Mouse (Mus musculus) cerebellum, postnatal 25 days (tissue): ENCODE measurements around the gene Gm2174.
A peak's percentile ranks its signal among the peaks of the same experiment; 100 is the strongest.

Experiments used
- DNase-seq, 2 experiments: peaks; one replicate each; pipeline ENCODE4 v3.0.0; 2021; ENCODE audit warnings: mixed read lengths in 2 of 2

Gene Gm2174

GRCm38 (mm10) chrX:56447524-56448015 is at the start of gene Gm2174:
Gm2174 (plus strand) TSS chrX:56447965.
- DNase-seq: no peak

- no peak for DNase-seq
Measured at GRCm38 (mm10) chrX:56404646-56405045, 43.1 kb upstream of the Gm2174 start.

- no peak for DNase-seq
Measured at GRCm38 (mm10) chrX:56405482-56405881, 42.3 kb upstream of the Gm2174 start.

GRCm38 (mm10) chrX:56406128-56406527 is 41.6 kb upstream of the Gm2174 start:
- DNase-seq: no peak

- no peak for DNase-seq
Measured at GRCm38 (mm10) chrX:56416277-56416676, 31.5 kb upstream of the Gm2174 start.

GRCm38 (mm10) chrX:56417541-56417940 is 30.2 kb upstream of the Gm2174 start:
- DNase-seq: no peak

GRCm38 (mm10) chrX:56430601-56431000 is 17.2 kb upstream of the Gm2174 start:
- peak in 1 of 2 experiments; percentile 4 for DNase-seq

- no peak for DNase-seq
Measured at GRCm38 (mm10) chrX:56435758-56436283, 11.9 kb upstream of the Gm2174 start.

- DNase-seq: no peak
Measured at GRCm38 (mm10) chrX:56446487-56447428, 1.0 kb upstream of the Gm2174 start.

- DNase-seq: peak; percentile 81 to 83
Measured at GRCm38 (mm10) chrX:56454671-56455371, 7.1 kb downstream of the Gm2174 start, which contains the start of gene Ints6l. Ints6l (plus strand) TSS chrX:56454857.

- DNase-seq: peak; percentile 86 to 91
Measured at GRCm38 (mm10) chrX:56455372-56456246, 7.8 kb downstream of the Gm2174 start.

GRCm38 (mm10) chrX:56456379-56456778 is 8.6 kb downstream of the Gm2174 start:
- DNase-seq: no peak

- no peak for DNase-seq
Measured at GRCm38 (mm10) chrX:56462020-56462933, 14.5 kb downstream of the Gm2174 start.

- DNase-seq: no peak
Measured at GRCm38 (mm10) chrX:56464906-56465305, 17.1 kb downstream of the Gm2174 start.

- no peak for DNase-seq
Measured at GRCm38 (mm10) chrX:56467688-56468087, 19.9 kb downstream of the Gm2174 start.

- no peak for DNase-seq
Measured at GRCm38 (mm10) chrX:56468422-56468821, 20.7 kb downstream of the Gm2174 start.

- DNase-seq: no peak
Measured at GRCm38 (mm10) chrX:56474035-56474434, 26.3 kb downstream of the Gm2174 start.

- DNase-seq: no peak
Measured at GRCm38 (mm10) chrX:56477553-56477952, 29.8 kb downstream of the Gm2174 start.

- DNase-seq: no peak
Measured at GRCm38 (mm10) chrX:56481906-56482305, 34.1 kb downstream of the Gm2174 start.

- peak; percentile 57 to 83 for DNase-seq
Measured at GRCm38 (mm10) chrX:56489758-56490157, 42.0 kb downstream of the Gm2174 start.

- DNase-seq: peak; percentile 11 to 31
Measured at GRCm38 (mm10) chrX:56497241-56497640, 49.5 kb downstream of the Gm2174 start.
